Mouse (Mus musculus) CH12.LX (cell line): Measurements from ENCODE around the gene Atp8b5.

Experiments used
- CTCF ChIP-seq, 2 experiments: IDR thresholded peaks in 1 of 2; conservative IDR thresholded peaks in 1 of 2; 2 replicates each; pipeline ENCODE4 v1.5.1; 2011 to 2012; ENCODE audit warnings: low read depth in 2 of 2, low read length in 2 of 2, improper control_type of control experiment in 1 of 2, inconsistent platforms in 1 of 2, mild to moderate bottlenecking in 1 of 2, moderate library complexity in 1 of 2
- EP300 ChIP-seq: IDR thresholded peaks from 2 replicates; pipeline ENCODE4 v1.6.1; 2011; ENCODE audit warnings: low read length, improper control_type of control experiment
- IRF4 ChIP-seq: IDR thresholded peaks from 2 replicates; pipeline ENCODE4 v1.6.1; 2014; ENCODE audit warnings: low read depth, mild to moderate bottlenecking, inconsistent platforms, low read length, improper control_type of control experiment
- MXI1 ChIP-seq: IDR thresholded peaks from 2 replicates; pipeline ENCODE4 v1.6.1; 2011; ENCODE audit warnings: mild to moderate bottlenecking, low read depth, low read length, improper control_type of control experiment
- POLR2A ChIP-seq: IDR thresholded peaks from 2 replicates; pipeline ENCODE4 v1.6.1; 2011; ENCODE audit warnings: low read depth, mild to moderate bottlenecking, improper control_type of control experiment, low read length
- UBTF ChIP-seq: IDR thresholded peaks from 2 replicates; pipeline ENCODE4 v1.6.1; 2012; ENCODE audit warnings: low read depth, mild to moderate bottlenecking, inconsistent platforms, low read length, improper control_type of control experiment, moderate library complexity

GRCm38 (mm10) chr4:43344932-43345331 is 78.0 kb downstream of the Atp8b5 start:
- TF ChIP-seq CTCF (conservative IDR thresholded peaks at IDR 0.05 in 1 of 2, IDR thresholded peaks at IDR 0.05 in 1 of 2; ENCODE audit: low read depth in 2 of 2, low read length in 2 of 2): no peak
- no peak for TF ChIP-seq UBTF
- TF ChIP-seq IRF4: no peak
- no peak for TF ChIP-seq EP300
- no peak for TF ChIP-seq MXI1
- TF ChIP-seq POLR2A: no peak
